Mouse (Mus musculus) heart, postnatal 0 days (tissue): ENCODE measurements at regions not wholly inside any gene's neighbourhood (a gene's known extent, or its start where the extent isn't known, plus 50 kb on each side); places are given as distances from the start of the nearest gene placed in this dataset.

Experiments
- ATAC-seq: fragments of 200-750 bp; cut with Nextera tagmentation; 2 replicates; pipeline ENCODE4 v1.8.0; 2017; ENCODE audit warnings: low read depth, moderate number of reproducible peaks, moderate library complexity; ENCODE audit not compliant: insufficient read depth
- DNase-seq: peaks from one replicate; pipeline ENCODE4 v3.0.0-alpha.2; 2016; ENCODE audit warnings: low spot score
- H3K27ac ChIP-seq: fragments of 300-500 bp; sonication (generic); 2 replicates; pipeline ENCODE4 v1.5.1; 2014; ENCODE audit warnings: low read depth, mild to moderate bottlenecking
- H3K27me3 ChIP-seq: fragments of 300-500 bp; sonication (generic); 2 replicates; pipeline ENCODE4 v1.6.1; 2014; ENCODE audit warnings: low read length, mixed read lengths; ENCODE audit not compliant: control insufficient read depth, insufficient read depth
- H3K36me3 ChIP-seq: fragments of 300-500 bp; sonication (generic); replicated peaks from 2 replicates; pipeline ENCODE4 v1.6.1; 2014; ENCODE audit warnings: low read length, mixed read lengths; ENCODE audit not compliant: control insufficient read depth, insufficient read depth
- H3K4me1 ChIP-seq: fragments of 300-500 bp; sonication (generic); 2 replicates; pipeline ENCODE4 v1.6.1; 2014; ENCODE audit warnings: antibody characterized with exemption; ENCODE audit not compliant: control insufficient read depth, insufficient read depth
- H3K4me2 ChIP-seq: fragments of 300-500 bp; sonication (generic); 2 replicates; pipeline ENCODE4 v1.6.1; 2014; ENCODE audit warnings: low read depth, mild to moderate bottlenecking, low read length, moderate library complexity
- H3K4me3 ChIP-seq: fragments of 300-500 bp; sonication (generic); 2 replicates; pipeline ENCODE4 v1.5.1; 2014; ENCODE audit warnings: low read depth, low read length
- H3K9ac ChIP-seq: fragments of 300-500 bp; sonication (generic); replicated peaks from 2 replicates; pipeline ENCODE4 v1.6.1; 2014; ENCODE audit warnings: low read depth, low read length, mixed read lengths
- H3K9me3 ChIP-seq: fragments of 300-500 bp; sonication (generic); replicated peaks from 2 replicates; pipeline ENCODE4 v1.6.1; 2016; ENCODE audit warnings: low read length; ENCODE audit not compliant: control insufficient read depth
- CTCF ChIP-seq: IDR thresholded peaks from 2 replicates; pipeline ENCODE4 v1.5.1; 2016; ENCODE audit warnings: antibody characterized with exemption, control low read depth, low read depth
- EP300 ChIP-seq: IDR thresholded peaks from 2 replicates; pipeline ENCODE4 v1.6.1; 2016; ENCODE audit warnings: antibody characterized with exemption, low read depth
- WGBS: fragments of 180-500 bp; shearing (Covaris S2); extraction: QIAGEN DNeasy Blood & Tissue Kit; methylation state at CpG from one replicate; pipeline ENCODE4 v1.1.7; 2014; 5-methylcytosine and 5-hydroxymethylcytosine counted together

DNA sequence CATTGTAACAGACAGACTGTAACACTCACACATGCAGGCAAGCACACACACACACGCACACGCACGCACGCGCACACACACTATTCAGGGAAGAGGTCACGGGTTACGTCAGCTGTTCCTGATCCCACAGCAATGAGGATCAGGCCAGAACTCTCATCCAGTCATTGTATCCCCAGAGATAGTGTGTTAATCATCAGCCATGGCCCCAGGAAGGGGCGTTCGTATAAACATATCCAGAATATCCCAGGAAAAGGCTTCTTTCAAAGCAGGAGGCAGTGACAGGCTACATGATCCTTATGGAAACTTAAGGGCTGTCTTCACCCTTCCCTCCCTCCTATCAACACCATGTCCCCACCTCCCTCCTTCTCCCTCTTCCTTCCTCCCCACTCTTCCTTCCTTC, 239.3 kb downstream of the Uaca start:
- Histone ChIP-seq H3K4me3 (no peak overlapping the region), H3K9ac (no peak overlapping the region), H3K4me1 (no peaks in the 10 kb centered on the region), H3K27ac (no peak overlapping the region), H3K4me2 (no peak overlapping the region), H3K9me3 (no peaks in the 10 kb centered on the region), H3K36me3 (no peaks in the 10 kb centered on the region), H3K27me3 (peaks cover 42% of the 10 kb centered on the region)
- no peak for ATAC-seq
- TF ChIP-seq EP300 (no peak), CTCF (no peak)
- DNase-seq, result peak; percentile 16
- WGBS, result 64% methylated on average over 9 of the region's 9 CpGs

DNA sequence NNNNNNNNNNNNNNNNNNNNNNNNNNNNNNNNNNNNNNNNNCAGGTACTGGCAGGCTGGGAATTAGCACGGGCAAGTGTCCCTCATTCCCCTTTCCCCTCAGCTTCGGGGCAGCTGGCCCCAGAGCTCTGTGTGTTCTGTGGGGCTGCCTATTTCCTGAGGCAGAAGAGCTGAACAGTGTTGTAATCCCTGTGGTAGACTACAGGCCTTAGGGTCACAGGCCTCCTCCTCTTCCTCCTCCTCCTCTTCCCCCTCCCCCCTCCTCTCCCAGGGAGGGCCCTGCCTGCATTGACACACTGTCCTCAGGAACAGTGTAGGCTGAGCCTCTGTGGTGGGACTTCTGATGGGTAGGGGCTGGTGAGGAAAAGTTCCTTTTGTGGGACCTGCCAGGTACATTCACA, 247.7 kb downstream of the Uaca start:
- no peak for TF ChIP-seq EP300
- TF ChIP-seq CTCF, result no peak
- Histone ChIP-seq H3K4me2 (no peak overlapping the region), H3K9ac (no peak overlapping the region), H3K4me3 (no peak overlapping the region), H3K9me3 (no peaks in the 10 kb centered on the region), H3K27me3 (peaks cover 43% of the 10 kb centered on the region), H3K36me3 (no peaks in the 10 kb centered on the region), H3K27ac (no peak overlapping the region), H3K4me1 (no peaks in the 10 kb centered on the region)
- WGBS, result 45% methylated on average over 2 of the region's 2 CpGs
- ATAC-seq (no peak), DNase-seq (no peak)

DNA sequence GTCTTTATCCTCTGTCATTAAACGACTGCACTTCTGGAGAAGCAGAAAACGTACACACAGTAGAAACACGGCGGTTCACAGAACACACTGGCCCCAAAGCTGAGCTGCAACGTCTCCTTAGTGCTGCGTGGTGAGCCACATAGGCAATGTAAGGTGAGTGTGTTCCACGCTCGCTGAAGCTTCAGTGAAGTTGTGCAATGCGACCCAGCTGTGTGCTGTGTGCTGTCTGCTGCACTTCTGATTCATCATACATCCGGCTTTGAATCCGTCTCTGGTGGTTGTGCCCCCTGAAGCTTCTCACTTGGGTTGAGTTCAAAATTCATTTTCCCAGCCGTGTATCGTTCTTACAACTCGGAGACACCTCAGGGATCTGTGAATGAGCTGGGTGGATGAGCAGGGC, 250.6 kb downstream of the Uaca start:
- TF ChIP-seq CTCF, result no peak
- no peak for TF ChIP-seq EP300
- 87% methylated on average over 14 of the region's 14 CpGs for WGBS
- no peak overlapping the region for H3K4me3 ChIP-seq
- H3K36me3 ChIP-seq, result no peaks in the 10 kb centered on the region
- no peaks in the 10 kb centered on the region for H3K9me3 ChIP-seq
- H3K27ac ChIP-seq, result no peak overlapping the region
- H3K4me1 ChIP-seq, result peaks cover 5% of the 10 kb centered on the region; the same call in 1 of the 2 replicates
- no peak for ATAC-seq
- H3K4me2 ChIP-seq, result no peak overlapping the region
- no peak overlapping the region for H3K9ac ChIP-seq
- no peak for DNase-seq
- peaks cover 33% of the 10 kb centered on the region for H3K27me3 ChIP-seq

DNA sequence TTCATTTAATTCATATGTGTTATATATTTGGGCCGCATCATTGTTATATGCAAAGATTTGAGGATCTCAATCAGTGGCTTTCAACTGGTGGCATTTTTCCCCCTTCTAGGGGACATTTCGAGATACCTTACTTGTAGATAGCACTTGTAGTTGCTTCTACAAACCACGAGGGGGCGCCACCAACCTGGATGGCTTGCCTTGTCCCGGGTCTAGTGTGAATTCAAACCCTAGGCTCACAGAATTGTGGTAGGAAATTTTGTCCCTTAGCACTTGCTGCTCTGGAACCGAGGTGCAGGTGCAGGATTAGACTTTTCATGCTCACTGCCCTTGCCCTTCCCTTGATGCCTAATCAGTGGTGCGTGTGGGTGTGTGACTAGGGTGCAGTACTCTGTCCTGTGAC, 252.2 kb downstream of the Uaca start:
- ATAC-seq, result no peak; the same call in 1 of the 2 replicates
- Histone ChIP-seq H3K4me1 (peaks cover 5% of the 10 kb centered on the region; the same call in 1 of the 2 replicates), H3K27ac (no peak overlapping the region), H3K4me3 (no peak overlapping the region), H3K9ac (no peak overlapping the region), H3K4me2 (no peak overlapping the region), H3K36me3 (no peaks in the 10 kb centered on the region), H3K9me3 (no peaks in the 10 kb centered on the region), H3K27me3 (peaks cover 32% of the 10 kb centered on the region)
- WGBS, result 23% methylated on average over 7 of the region's 7 CpGs
- DNase-seq, result peak; percentile 30
- TF ChIP-seq EP300 (no peak), CTCF (peak; percentile 75)

DNA sequence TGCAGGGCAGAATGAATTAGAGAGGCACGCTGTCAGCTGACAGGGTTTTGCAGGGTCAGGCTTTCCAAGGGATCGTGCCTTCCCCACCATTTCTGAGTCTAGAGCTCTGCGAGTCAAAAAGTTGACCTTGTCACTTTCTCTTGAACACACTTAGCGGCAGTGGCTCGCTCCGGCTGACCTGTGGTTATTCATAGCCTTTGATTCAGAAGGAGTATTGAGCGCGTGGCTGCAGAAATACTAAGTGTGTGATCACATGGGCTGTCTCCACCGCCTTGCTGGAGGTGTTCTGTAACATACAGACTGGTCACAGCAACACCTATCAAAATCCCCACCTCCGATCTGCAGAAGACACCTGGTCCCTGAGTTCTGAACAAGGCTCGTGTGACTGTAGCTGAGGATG, 252.9 kb downstream of the Uaca start:
- Histone ChIP-seq H3K27me3 (peaks cover 26% of the 10 kb centered on the region), H3K9ac (no peak overlapping the region), H3K9me3 (no peaks in the 10 kb centered on the region), H3K4me3 (no peak overlapping the region), H3K4me1 (peaks cover 5% of the 10 kb centered on the region; the same call in 1 of the 2 replicates), H3K4me2 (no peak overlapping the region), H3K27ac (no peak overlapping the region), H3K36me3 (no peaks in the 10 kb centered on the region)
- no peak for TF ChIP-seq EP300
- TF ChIP-seq CTCF, result no peak
- WGBS, result 50% methylated on average over 11 of the region's 11 CpGs
- ATAC-seq (peak; percentile 55), DNase-seq (peak; percentile 21)

DNA sequence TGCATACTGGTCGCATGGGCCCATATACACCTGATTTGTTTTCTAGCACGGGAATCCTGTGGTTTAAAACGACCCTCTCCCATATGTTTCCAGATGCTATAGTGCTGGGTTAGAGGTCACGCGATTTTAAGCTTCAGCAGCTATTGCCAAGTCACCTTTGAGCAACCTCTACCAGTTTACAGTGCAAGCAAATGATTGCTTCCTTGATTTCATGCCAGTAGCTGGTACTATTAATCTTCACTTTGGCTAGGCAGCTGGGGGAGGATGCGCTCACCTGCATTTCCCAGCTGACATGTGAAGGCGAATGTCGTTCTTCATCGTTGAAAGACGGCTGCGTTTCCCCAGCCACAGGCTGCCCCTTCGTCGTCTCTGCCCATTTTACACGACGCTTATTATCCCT, 254.2 kb downstream of the Uaca start:
- TF ChIP-seq EP300, result no peak
- TF ChIP-seq CTCF, result no peak
- ATAC-seq (no peak), DNase-seq (no peak)
- no peaks in the 10 kb centered on the region for H3K9me3 ChIP-seq
- peaks cover 5% of the 10 kb centered on the region; the same call in 1 of the 2 replicates for H3K4me1 ChIP-seq
- WGBS, result 90% methylated on average over 15 of the region's 15 CpGs
- H3K27me3 ChIP-seq, result peaks cover 28% of the 10 kb centered on the region
- H3K4me3 ChIP-seq, result no peak overlapping the region
- no peak overlapping the region for H3K4me2 ChIP-seq
- H3K9ac ChIP-seq, result no peak overlapping the region
- H3K27ac ChIP-seq, result no peak overlapping the region
- H3K36me3 ChIP-seq, result no peaks in the 10 kb centered on the region
